Mouse (Mus musculus) forebrain, embryonic 10.5 days (tissue): ENCODE measurements around the gene Sfxn5. TPM values are rescaled to one million over a fixed set of nuclear protein-coding genes. Genes with fewer than 3 reads are reported as not detected.

Experiments used
- DNase-seq: peaks from one replicate; pipeline ENCODE4 v3.0.0-alpha.2; 2017; ENCODE audit warnings: low spot score; ENCODE audit errors: extremely low spot score
- H3K27ac ChIP-seq: fragments of 300-500 bp; sonication (generic); 2 replicates; pipeline ENCODE4 v1.5.1; 2016; ENCODE audit warnings: mild to moderate bottlenecking
- H3K27me3 ChIP-seq: fragments of 300-500 bp; sonication (generic); 2 replicates; pipeline ENCODE4 v1.6.1; 2016; ENCODE audit warnings: mild to moderate bottlenecking; ENCODE audit not compliant: poor library complexity, severe bottlenecking
- H3K36me3 ChIP-seq: fragments of 300-500 bp; sonication (generic); replicated peaks from 2 replicates; pipeline ENCODE4 v1.6.1; 2016; ENCODE audit warnings: mild to moderate bottlenecking, moderate library complexity
- H3K4me1 ChIP-seq: fragments of 300-500 bp; sonication (generic); 2 replicates; pipeline ENCODE4 v1.6.1; 2016
- H3K4me3 ChIP-seq: fragments of 300-500 bp; sonication (generic); 2 replicates; pipeline ENCODE4 v1.5.1; 2016; ENCODE audit warnings: mild to moderate bottlenecking, moderate library complexity
- H3K9me3 ChIP-seq: fragments of 300-500 bp; sonication (generic); 2 replicates; pipeline ENCODE4 v1.6.1; 2016; ENCODE audit warnings: mild to moderate bottlenecking, moderate library complexity
- WGBS: fragments of 180-500 bp; shearing (Covaris S2); methylation state at CpG from one replicate; pipeline ENCODE4 v1.1.7; 2016; 5-methylcytosine and 5-hydroxymethylcytosine counted together
- polyA plus RNA-seq: library from polyadenylated mRNA; unstranded; fragments of >200 nt; fragmentation: Nextera tagmentation; extraction: Ambion mirVana; gene quantifications from 2 replicates; pipeline ENCODE4 v1.2.1, GENCODE M21; 2016

Gene Sfxn5
- polyA plus RNA-seq, 1 experiment from 2014 or later = 14.3 TPM

DNA sequence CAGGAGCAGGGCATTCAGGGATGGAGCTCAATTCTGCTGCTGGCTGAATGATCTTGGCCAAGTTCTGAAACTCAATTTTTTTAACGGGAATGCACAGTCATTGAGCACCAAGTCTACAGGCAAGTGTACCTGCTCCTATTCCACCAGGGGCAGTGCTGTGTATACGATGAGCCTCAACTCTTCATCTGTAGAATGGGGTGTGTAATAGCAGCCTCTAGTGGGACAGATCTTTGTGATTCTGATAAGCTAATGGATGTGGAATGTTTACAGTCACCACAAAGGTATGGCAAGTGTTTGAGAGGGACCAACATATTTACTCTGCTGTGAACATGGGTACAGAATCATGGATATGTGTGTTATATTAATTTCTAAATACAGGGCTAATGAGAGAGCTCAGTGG is 17.0 kb downstream of the Sfxn5 start:
- Histone ChIP-seq H3K27me3 (no peaks in the 10 kb centered on the region), H3K27ac (no peak overlapping the region), H3K36me3 (peaks cover 25% of the 10 kb centered on the region), H3K4me3 (no peak overlapping the region), H3K9me3 (no peaks in the 10 kb centered on the region), H3K4me1 (peaks cover 23% of the 10 kb centered on the region)
- WGBS = 89% methylated on average over 2 of the region's 2 CpGs
- DNase-seq = no peak

DNA sequence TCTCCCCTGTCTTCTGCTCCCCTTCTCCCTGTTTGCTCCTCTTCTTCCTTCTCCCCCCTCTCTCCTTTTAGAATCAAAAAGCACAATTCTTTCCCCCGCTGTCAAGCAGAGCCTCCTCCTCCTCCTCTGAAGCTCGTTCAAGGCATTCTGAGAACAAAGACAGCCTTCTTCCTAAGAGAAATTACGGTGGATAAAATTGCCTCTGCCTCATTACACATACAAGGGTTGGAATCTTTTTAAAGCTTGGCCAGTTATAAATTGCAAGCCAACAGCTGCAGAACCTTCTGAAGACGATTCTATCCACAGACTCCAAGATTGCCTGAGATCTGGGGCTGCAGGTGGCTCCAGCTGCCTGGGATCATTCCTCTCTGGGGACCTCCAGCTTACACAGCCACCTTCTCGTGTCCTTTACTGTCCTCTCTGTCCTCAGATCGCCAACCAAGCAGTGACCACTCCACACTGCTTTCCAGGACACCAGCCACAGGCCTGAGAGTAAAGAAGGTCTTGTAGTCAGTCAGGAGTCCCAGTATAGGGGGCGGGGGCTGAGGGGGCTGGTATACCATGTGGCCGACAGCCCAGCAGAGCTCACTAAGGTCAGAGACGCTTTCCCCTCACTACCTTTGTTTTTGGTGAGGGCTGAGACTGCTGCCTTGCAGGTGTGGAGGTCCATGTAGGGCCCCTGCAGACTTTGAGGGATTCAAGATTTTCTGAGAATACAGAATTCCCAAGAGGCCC is 19.0 kb downstream of the Sfxn5 start:
- Histone ChIP-seq H3K36me3 (peaks cover 18% of the 10 kb centered on the region), H3K9me3 (no peaks in the 10 kb centered on the region), H3K27me3 (no peaks in the 10 kb centered on the region), H3K4me1 (peaks cover 13% of the 10 kb centered on the region), H3K4me3 (no peak overlapping the region; the same call in 1 of the 2 replicates), H3K27ac (peak overlapping the region; percentile 78)
- DNase-seq = no peak
- 45% methylated on average over 9 of the region's 9 CpGs for WGBS

DNA sequence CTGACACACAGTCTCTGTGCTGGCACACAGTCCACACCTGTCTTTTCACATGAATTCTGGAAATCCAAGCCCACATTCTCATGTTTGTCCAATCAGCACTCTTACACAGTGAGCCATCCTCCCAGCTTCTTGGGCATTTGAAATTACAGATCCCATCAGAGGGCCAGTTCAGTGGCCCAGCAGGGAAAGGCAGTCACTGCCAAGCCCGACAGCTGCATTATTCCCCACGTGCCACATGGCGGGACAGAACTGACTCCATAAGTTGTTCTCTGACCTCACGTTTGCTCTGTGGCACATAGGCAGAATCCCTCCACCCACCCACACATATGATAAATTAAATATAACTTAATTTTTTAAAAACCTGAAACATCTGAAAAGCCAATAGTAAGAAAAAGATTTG is 25.3 kb downstream of the Sfxn5 start:
- H3K4me3 ChIP-seq = no peak overlapping the region
- H3K36me3 ChIP-seq = no peaks in the 10 kb centered on the region
- H3K27me3 ChIP-seq = no peaks in the 10 kb centered on the region
- no peak overlapping the region for H3K27ac ChIP-seq
- DNase-seq = no peak
- peaks cover 7% of the 10 kb centered on the region for H3K4me1 ChIP-seq
- no peaks in the 10 kb centered on the region for H3K9me3 ChIP-seq
- WGBS = 90% methylated on average over 4 of the region's 4 CpGs

DNA sequence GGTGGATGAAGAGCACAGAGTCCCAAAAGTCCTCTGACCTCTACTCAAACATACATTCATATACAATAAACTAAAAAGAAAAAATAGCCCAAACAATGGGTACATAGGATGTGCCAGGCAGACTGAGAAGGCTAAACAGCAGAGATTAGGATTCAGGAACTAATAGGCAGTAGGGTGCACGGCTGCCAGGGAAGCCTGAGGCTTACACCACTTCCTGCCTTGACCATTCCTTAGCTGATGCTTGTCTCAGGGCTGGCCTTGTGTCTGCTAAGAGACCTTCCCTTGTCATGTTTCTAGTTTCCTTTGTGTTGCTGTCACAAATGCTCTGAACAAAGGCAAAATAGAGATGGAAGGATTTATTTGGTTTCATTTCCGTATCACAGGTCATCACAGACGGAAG is 26.8 kb downstream of the Sfxn5 start:
- H3K9me3 ChIP-seq = no peaks in the 10 kb centered on the region
- peaks cover 18% of the 10 kb centered on the region for H3K4me1 ChIP-seq
- no peak for DNase-seq
- H3K27me3 ChIP-seq = no peaks in the 10 kb centered on the region
- H3K4me3 ChIP-seq = no peak overlapping the region
- H3K36me3 ChIP-seq = no peaks in the 10 kb centered on the region
- WGBS = 80% methylated on average over 3 of the region's 3 CpGs
- no peak overlapping the region for H3K27ac ChIP-seq

DNA sequence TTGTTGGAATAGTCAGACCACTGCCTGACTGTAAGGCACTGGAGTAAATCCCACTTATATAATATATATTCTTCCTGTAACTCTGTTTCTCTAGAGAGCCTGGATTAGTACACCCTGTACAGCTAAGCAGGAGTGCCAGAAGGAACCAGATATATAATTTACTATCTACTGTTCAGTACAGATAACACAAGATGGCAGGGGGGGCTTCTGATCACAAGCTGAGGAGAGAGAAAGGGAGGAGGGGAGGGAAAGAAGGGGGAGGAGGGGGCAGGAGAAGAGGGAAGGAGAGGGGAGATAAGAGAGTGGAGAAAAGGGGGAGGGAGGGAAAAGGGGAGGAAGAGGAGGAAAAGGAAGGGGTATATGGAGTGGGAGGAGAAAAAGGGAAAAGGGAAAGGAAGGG is 27.4 kb downstream of the Sfxn5 start:
- H3K4me3 ChIP-seq = no peak overlapping the region
- H3K27ac ChIP-seq = no peak overlapping the region
- H3K9me3 ChIP-seq = no peaks in the 10 kb centered on the region
- no peaks in the 10 kb centered on the region for H3K27me3 ChIP-seq
- peaks cover 18% of the 10 kb centered on the region for H3K4me1 ChIP-seq
- DNase-seq = no peak
- H3K36me3 ChIP-seq = no peaks in the 10 kb centered on the region

DNA sequence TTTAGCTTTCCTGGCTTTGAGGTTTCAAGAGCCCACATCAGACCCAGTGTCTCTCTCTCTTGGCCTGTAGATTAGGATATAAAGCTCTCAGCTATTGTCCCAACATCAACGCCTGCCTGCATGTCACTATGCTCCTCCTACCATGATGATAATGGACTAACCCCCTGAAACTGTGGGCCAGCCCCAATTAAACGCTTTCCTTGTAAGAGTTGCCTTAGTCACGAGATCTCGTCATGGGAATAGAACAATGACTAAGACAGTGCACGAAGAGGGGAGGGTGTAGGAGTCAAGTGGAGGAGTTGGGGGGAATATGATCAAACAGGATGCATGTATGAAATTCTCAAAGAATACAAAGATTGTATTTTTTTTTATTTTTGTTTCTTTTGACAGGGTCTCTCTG is 28.3 kb downstream of the Sfxn5 start:
- Histone ChIP-seq H3K27me3 (no peaks in the 10 kb centered on the region), H3K9me3 (no peaks in the 10 kb centered on the region), H3K4me1 (peaks cover 18% of the 10 kb centered on the region), H3K27ac (no peak overlapping the region), H3K4me3 (no peak overlapping the region), H3K36me3 (no peaks in the 10 kb centered on the region)
- WGBS = 72% methylated on average over 5 of the region's 5 CpGs
- no peak for DNase-seq

DNA sequence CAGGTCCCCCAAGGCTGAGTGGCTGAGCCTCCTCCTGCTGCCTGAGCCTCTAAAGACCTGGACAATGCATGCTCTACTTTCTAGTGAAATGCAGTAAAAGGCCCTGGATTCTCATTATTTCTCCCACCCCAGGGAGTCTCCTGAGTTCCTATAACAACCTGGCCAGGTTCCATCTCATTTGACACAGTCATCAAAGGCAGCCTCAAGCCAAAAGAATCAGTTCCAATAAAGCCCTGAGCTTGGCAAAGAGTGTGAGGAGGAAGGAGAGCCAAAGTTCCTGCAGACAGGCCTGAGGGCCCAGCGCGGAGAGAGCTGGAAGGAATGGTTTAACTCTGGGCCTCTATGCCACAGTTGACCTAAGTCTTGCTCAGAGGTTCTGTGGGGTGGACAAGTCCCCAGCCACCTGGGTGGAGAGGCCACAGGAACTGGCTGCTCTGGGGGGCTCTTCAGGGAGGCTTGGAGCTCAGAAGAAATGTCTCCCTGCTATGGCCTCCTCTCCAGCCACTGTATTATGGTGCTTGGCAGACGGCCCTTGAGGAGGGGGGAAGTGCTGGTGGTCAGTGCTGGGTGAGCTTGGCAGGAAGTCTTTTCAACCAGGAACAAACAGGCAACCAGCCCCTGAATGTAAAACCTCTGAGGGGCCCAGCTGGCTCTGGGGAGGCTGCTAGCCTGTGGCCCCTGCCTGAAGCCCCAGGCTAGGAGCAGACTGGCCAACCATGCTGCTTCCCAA is 30.7 kb downstream of the Sfxn5 start:
- Histone ChIP-seq H3K4me1 (peaks cover 18% of the 10 kb centered on the region), H3K4me3 (no peak overlapping the region), H3K27me3 (no peaks in the 10 kb centered on the region), H3K27ac (peak overlapping the region; percentile 70), H3K9me3 (no peaks in the 10 kb centered on the region), H3K36me3 (peaks cover 6% of the 10 kb centered on the region; the same call in 1 of the 2 replicates)
- 63% methylated on average over 3 of the region's 3 CpGs for WGBS
- DNase-seq = no peak

DNA sequence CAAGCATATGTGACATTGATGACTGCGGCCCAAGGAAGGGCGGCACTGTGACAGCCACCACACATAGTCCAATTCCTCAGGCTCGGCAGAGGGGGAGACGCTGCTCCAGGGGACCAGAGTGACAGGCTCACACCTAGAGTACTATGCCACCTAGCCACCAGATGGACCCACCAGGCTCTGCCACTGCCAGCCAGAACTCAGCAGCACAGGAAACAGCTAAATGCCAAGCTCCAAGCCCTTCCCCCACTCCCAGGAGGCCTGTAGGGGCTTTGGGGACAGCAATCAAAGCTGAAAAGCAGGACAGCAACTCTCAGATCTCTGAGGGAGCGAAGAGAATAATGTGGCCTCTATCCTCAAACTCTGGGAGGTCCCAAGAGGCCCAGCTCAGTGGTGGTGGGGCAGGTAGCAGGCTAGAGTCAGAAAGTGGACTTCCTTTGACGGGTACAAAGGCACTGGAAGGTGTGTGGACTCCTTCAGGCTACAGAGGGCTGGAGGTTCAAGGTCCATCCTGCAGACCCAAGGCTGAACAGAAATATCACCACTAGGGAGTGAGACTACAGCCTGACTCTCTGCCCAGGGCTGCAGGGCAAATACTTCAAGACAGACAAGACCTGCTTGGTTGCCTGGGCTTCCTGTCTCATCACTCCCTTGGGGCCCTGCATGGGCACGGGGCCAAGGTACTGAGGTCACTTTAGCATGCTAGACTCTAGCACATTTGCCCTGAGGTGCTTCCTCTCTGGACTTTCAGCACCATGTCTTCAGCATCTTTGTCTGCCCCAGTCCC is 37.6 kb downstream of the Sfxn5 start:
- DNase-seq = no peak
- Histone ChIP-seq H3K4me1 (peaks cover 41% of the 10 kb centered on the region), H3K4me3 (no peak overlapping the region), H3K27ac (peak overlapping the region; percentile 72), H3K9me3 (no peaks in the 10 kb centered on the region), H3K36me3 (peaks cover 12% of the 10 kb centered on the region), H3K27me3 (no peaks in the 10 kb centered on the region)
- WGBS = 66% methylated on average over 7 of the region's 7 CpGs

DNA sequence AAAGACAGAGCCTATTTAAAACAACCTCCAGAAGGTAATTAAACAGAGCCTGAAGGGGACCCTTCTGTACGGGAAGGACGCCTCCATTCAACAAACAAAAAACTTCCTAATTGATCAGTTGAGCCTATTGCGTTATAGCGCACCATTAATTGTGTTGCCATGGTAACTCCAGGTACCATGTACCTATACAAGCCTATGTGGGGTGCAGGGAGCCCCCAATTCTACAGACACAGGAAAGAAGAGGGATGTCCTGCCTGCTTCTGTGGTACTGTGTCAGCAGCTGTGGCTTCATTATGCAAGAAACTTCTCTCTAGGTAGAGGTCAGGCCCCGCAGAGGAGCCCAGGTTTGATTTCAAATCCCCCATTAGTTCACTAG is 39.2 kb downstream of the Sfxn5 start:
- Histone ChIP-seq H3K27ac (peak overlapping the region; percentile 87), H3K27me3 (no peaks in the 10 kb centered on the region), H3K4me1 (peaks cover 41% of the 10 kb centered on the region), H3K9me3 (no peaks in the 10 kb centered on the region), H3K4me3 (no peak overlapping the region; the same call in 1 of the 2 replicates), H3K36me3 (peaks cover 9% of the 10 kb centered on the region)
- DNase-seq = no peak
- WGBS = 47% methylated on average over 5 of the region's 5 CpGs

DNA sequence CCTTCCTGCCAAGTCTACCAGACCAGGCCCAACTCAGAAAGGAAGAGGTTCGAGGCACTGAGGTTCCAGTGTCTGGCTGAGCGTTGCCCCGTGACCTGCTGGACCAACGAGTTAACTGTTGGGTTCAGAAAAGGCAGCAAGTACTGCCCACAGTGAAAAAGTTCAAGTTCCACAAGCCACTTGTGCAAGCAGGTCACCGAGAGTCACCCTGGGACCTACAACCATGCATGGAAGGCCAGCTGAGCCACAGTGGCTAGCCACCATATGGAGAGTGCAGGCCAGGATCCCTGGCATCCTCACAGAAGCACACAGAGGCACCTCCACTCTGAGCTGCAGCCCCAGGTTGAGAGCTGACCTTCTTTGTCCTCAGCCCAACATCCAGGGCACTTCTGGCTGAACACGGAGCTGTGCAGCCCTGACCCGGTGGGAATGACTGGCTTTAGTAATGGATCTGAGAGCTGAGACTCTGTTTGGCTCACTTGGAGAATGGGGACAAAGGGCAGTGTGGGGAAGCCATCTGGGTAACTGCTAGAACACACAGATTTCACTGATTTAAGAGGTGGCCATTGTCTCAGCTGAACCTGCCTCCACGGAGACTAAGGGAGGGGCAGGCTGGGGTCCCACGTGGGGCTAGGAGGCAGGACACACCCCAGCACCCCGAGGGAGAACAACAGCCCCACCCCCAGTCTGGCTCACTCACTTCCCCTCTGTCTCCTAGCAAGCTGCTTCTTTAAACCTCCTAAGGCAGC is 39.8 kb downstream of the Sfxn5 start:
- Histone ChIP-seq H3K27me3 (no peaks in the 10 kb centered on the region), H3K4me1 (peaks cover 41% of the 10 kb centered on the region), H3K9me3 (no peaks in the 10 kb centered on the region), H3K27ac (peak overlapping the region; percentile 87), H3K36me3 (peaks cover 6% of the 10 kb centered on the region), H3K4me3 (no peak overlapping the region; the same call in 1 of the 2 replicates)
- WGBS = 47% methylated on average over 10 of the region's 10 CpGs
- peak; percentile 52 for DNase-seq

DNA sequence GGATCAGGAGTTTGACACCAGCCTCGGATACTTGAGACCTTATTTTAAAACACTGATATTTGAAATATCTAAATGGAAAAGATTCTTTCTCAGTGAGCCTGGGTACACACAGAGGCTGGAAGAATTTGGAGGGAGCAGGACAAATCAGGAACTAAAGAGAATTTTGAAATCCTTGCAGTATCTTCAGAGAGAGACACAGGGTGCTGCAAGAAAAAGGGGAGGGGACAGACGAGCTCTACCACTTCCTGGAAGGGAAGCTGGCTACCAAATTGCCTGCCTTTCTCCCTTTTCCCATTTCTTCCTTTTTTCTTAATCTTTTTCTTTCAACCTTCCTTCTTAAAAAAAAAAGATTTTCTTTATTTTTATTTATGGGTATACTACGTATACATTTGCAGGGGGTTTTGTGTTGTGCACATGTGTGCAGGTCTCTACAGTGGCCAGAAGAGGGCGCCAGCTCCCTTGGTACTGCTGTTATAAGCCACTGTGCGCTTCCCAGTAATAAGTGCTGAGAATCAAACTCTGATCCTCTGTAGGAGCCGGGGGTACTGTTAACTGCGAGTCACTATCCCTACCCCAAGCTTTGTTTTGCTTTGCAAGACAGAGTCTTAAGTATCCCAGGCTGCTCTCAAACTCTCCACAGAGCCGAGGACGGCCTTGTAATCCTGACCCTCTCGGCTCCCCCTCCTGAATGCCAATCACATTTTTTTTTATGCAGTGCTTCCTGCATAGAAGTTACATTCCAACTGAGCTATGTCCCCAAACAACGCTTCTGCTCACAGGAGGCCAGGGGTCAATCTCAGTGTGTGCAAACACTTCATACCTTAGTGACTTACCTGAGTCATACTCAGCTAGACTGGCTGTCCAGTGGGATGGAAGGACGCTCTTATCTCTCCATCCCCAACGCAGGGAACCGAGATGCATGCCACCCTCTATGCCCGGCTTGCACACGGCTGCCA is 42.1 kb downstream of the Sfxn5 start:
- H3K36me3 ChIP-seq = peaks cover 6% of the 10 kb centered on the region
- 90% methylated on average over 16 of the region's 16 CpGs for WGBS
- H3K4me1 ChIP-seq = peaks cover 42% of the 10 kb centered on the region
- no peak for DNase-seq
- no peaks in the 10 kb centered on the region for H3K9me3 ChIP-seq
- H3K4me3 ChIP-seq = no peak overlapping the region
- no peak overlapping the region for H3K27ac ChIP-seq
- no peaks in the 10 kb centered on the region for H3K27me3 ChIP-seq
